Mouse (Mus musculus) stomach, embryonic 14.5 days (tissue): ENCODE results near the gene Lhpp. TPM values are rescaled to one million over a fixed set of nuclear protein-coding genes. Genes with fewer than 3 reads are reported as not detected.

ENCODE experiments used
- ATAC-seq: fragments of 200-750 bp; cut with Nextera tagmentation; 2 replicates; pipeline ENCODE4 v1.8.0; 2017; ENCODE audit warnings: low read depth, moderate TSS enrichment; ENCODE audit not compliant: insufficient number of reproducible peaks, insufficient read depth, low FRiP score
- H3K27ac ChIP-seq: fragments of 300-500 bp; sonication (generic); 2 replicates; pipeline ENCODE4 v1.5.1; 2014; ENCODE audit warnings: mild to moderate bottlenecking, low read length, moderate library complexity, mixed read lengths
- H3K27me3 ChIP-seq: fragments of 300-500 bp; sonication (generic); 2 replicates; pipeline ENCODE4 v1.6.1; 2014; ENCODE audit warnings: low read length, control low read depth, mixed read lengths; ENCODE audit not compliant: control insufficient read depth, insufficient read depth
- H3K36me3 ChIP-seq: fragments of 300-500 bp; sonication (generic); 2 replicates; pipeline ENCODE4 v1.6.1; 2014; ENCODE audit warnings: mild to moderate bottlenecking, control low read depth, low read length, moderate library complexity, mixed read lengths; ENCODE audit not compliant: control insufficient read depth, insufficient read depth
- H3K4me1 ChIP-seq: fragments of 300-500 bp; sonication (generic); 2 replicates; pipeline ENCODE4 v1.6.1; 2014; ENCODE audit warnings: low read length, control low read depth, mixed read lengths; ENCODE audit not compliant: control insufficient read depth, insufficient read depth
- H3K4me2 ChIP-seq: fragments of 300-500 bp; sonication (generic); replicated peaks from 2 replicates; pipeline ENCODE4 v1.6.1; 2014; ENCODE audit warnings: low read depth, low read length, control low read depth
- H3K4me3 ChIP-seq: fragments of 300-500 bp; sonication (generic); 2 replicates; pipeline ENCODE4 v1.5.1; 2014; ENCODE audit warnings: low read depth, low read length, control low read depth
- H3K9ac ChIP-seq: fragments of 300-500 bp; sonication (generic); replicated peaks from 2 replicates; pipeline ENCODE4 v1.6.1; 2014; ENCODE audit warnings: low read depth, mild to moderate bottlenecking, control low read depth, low read length, moderate library complexity, mixed read lengths
- H3K9me3 ChIP-seq: fragments of 300-500 bp; sonication (generic); 2 replicates; pipeline ENCODE4 v1.6.1; 2016; ENCODE audit warnings: low read depth, low read length, control low read depth; ENCODE audit not compliant: control insufficient read depth
- WGBS: fragments of 180-500 bp; shearing (Covaris S2); extraction: QIAGEN DNeasy Blood & Tissue Kit; methylation state at CpG from one replicate; pipeline ENCODE4 v1.1.7; 2014; 5-methylcytosine and 5-hydroxymethylcytosine counted together
- polyA plus RNA-seq: library from polyadenylated mRNA; unstranded; fragments of >200 nt; fragmentation: Nextera tagmentation; extraction: Ambion mirVana; gene quantifications from 2 replicates; pipeline ENCODE4 v1.2.1, GENCODE M21; 2014

Gene Lhpp
- polyA plus RNA-seq, 1 experiment from 2014 or later = 19.2 TPM

- no peak overlapping the region for H3K27ac ChIP-seq
- WGBS = 91% methylated on average over 2 of the region's 2 CpGs
- 0 out of 2 replicates have a peak, but pooled peaks cover 1% of the 10 kb centered on the region for H3K4me1 ChIP-seq
- H3K9ac ChIP-seq = no peak overlapping the region
- H3K27me3 ChIP-seq = no peaks in the 10 kb centered on the region
- H3K9me3 ChIP-seq = peaks cover 5% of the 10 kb centered on the region; the same call in 1 of the 2 replicates
- ATAC-seq = no peak
- H3K4me2 ChIP-seq = no peak overlapping the region
- no peak overlapping the region for H3K4me3 ChIP-seq
- no peaks in the 10 kb centered on the region for H3K36me3 ChIP-seq
Measured at GRCm38 (mm10) chr7:132693561-132693960, 83.1 kb downstream of the Lhpp start.

- Histone ChIP-seq H3K4me2 (no peak overlapping the region), H3K27me3 (no peaks in the 10 kb centered on the region), H3K9ac (no peak overlapping the region), H3K4me1 (0 out of 2 replicates have a peak, but pooled peaks cover 3% of the 10 kb centered on the region), H3K9me3 (peaks cover 5% of the 10 kb centered on the region; the same call in 1 of the 2 replicates), H3K4me3 (no peak overlapping the region), H3K27ac (no peak overlapping the region), H3K36me3 (no peaks in the 10 kb centered on the region)
- no peak for ATAC-seq
- 77% methylated on average over 8 of the region's 8 CpGs for WGBS
Measured at GRCm38 (mm10) chr7:132697258-132697796, 86.9 kb downstream of the Lhpp start.

- no peak overlapping the region for H3K4me2 ChIP-seq
- H3K9me3 ChIP-seq = peaks cover 5% of the 10 kb centered on the region; the same call in 1 of the 2 replicates
- H3K27ac ChIP-seq = no peak overlapping the region
- H3K36me3 ChIP-seq = no peaks in the 10 kb centered on the region
- no peaks in the 10 kb centered on the region for H3K27me3 ChIP-seq
- 82% methylated on average over 4 of the region's 4 CpGs for WGBS
- no peak for ATAC-seq
- H3K4me3 ChIP-seq = no peak overlapping the region
- H3K4me1 ChIP-seq = 0 out of 2 replicates have a peak, but pooled peaks cover 3% of the 10 kb centered on the region
- H3K9ac ChIP-seq = no peak overlapping the region
Measured at GRCm38 (mm10) chr7:132698737-132699136, 88.3 kb downstream of the Lhpp start.

GRCm38 (mm10) chr7:132699165-132699564 is 88.7 kb downstream of the Lhpp start:
- Histone ChIP-seq H3K36me3 (no peaks in the 10 kb centered on the region), H3K27me3 (no peaks in the 10 kb centered on the region), H3K9me3 (peaks cover 5% of the 10 kb centered on the region; the same call in 1 of the 2 replicates), H3K9ac (no peak overlapping the region), H3K27ac (no peak overlapping the region), H3K4me2 (no peak overlapping the region), H3K4me1 (0 out of 2 replicates have a peak, but pooled peaks cover 3% of the 10 kb centered on the region), H3K4me3 (no peak overlapping the region)
- 78% methylated on average over 4 of the region's 4 CpGs for WGBS
- no peak for ATAC-seq

- H3K27me3 ChIP-seq = no peaks in the 10 kb centered on the region
- H3K4me3 ChIP-seq = no peak overlapping the region
- no peak overlapping the region for H3K4me2 ChIP-seq
- H3K36me3 ChIP-seq = no peaks in the 10 kb centered on the region
- H3K9ac ChIP-seq = no peak overlapping the region
- no peak overlapping the region for H3K27ac ChIP-seq
- ATAC-seq = no peak
- 0 out of 2 replicates have a peak, but pooled peaks cover 3% of the 10 kb centered on the region for H3K4me1 ChIP-seq
- H3K9me3 ChIP-seq = peaks cover 4% of the 10 kb centered on the region; the same call in 1 of the 2 replicates
Measured at GRCm38 (mm10) chr7:132699639-132700038, 89.2 kb downstream of the Lhpp start.

- Histone ChIP-seq H3K4me3 (no peak overlapping the region), H3K9ac (no peak overlapping the region), H3K27me3 (no peaks in the 10 kb centered on the region), H3K27ac (no peak overlapping the region), H3K9me3 (no peaks in the 10 kb centered on the region), H3K4me1 (0 out of 2 replicates have a peak, but pooled peaks cover 3% of the 10 kb centered on the region), H3K36me3 (no peaks in the 10 kb centered on the region), H3K4me2 (no peak overlapping the region)
- ATAC-seq = no peak
- WGBS = 75% methylated on average over 4 of the region's 4 CpGs
Measured at GRCm38 (mm10) chr7:132700107-132700506, 89.7 kb downstream of the Lhpp start.

GRCm38 (mm10) chr7:132701412-132701811 is 91.0 kb downstream of the Lhpp start:
- Histone ChIP-seq H3K9ac (no peak overlapping the region), H3K4me2 (no peak overlapping the region), H3K4me3 (no peak overlapping the region), H3K27me3 (no peaks in the 10 kb centered on the region), H3K4me1 (0 out of 2 replicates have a peak, but pooled peaks cover 3% of the 10 kb centered on the region), H3K9me3 (no peaks in the 10 kb centered on the region), H3K36me3 (no peaks in the 10 kb centered on the region), H3K27ac (no peak overlapping the region)
- WGBS = 64% methylated on average over 3 of the region's 3 CpGs
- ATAC-seq = no peak

GRCm38 (mm10) chr7:132702024-132702423 is 91.6 kb downstream of the Lhpp start:
- 88% methylated on average over 3 of the region's 3 CpGs for WGBS
- H3K4me3 ChIP-seq = no peak overlapping the region
- no peak overlapping the region for H3K4me2 ChIP-seq
- H3K9ac ChIP-seq = no peak overlapping the region
- 0 out of 2 replicates have a peak, but pooled peaks cover 3% of the 10 kb centered on the region for H3K4me1 ChIP-seq
- H3K27ac ChIP-seq = no peak overlapping the region
- H3K9me3 ChIP-seq = no peaks in the 10 kb centered on the region
- no peaks in the 10 kb centered on the region for H3K27me3 ChIP-seq
- no peak for ATAC-seq
- no peaks in the 10 kb centered on the region for H3K36me3 ChIP-seq
